Mouse (Mus musculus) subcutaneous adipose tissue, adult 2 months (tissue): ENCODE measurements around the gene Mthfd2. TPM values are rescaled to one million over a fixed set of nuclear protein-coding genes. Genes with fewer than 3 reads are reported as not detected.

Source experiments
- polyA plus RNA-seq: library from polyadenylated mRNA; depleted of rRNA; stranded (reverse); fragments of >200 nt; gene quantifications from 2 replicates; pipeline ENCODE4 v1.2.3, GENCODE M21; 2012; ENCODE audit warnings: low replicate concordance; rRNA removed

The Mthfd2 gene
- polyA plus RNA-seq = 3.6 and 9.0 TPM in 2 replicates

DNA sequence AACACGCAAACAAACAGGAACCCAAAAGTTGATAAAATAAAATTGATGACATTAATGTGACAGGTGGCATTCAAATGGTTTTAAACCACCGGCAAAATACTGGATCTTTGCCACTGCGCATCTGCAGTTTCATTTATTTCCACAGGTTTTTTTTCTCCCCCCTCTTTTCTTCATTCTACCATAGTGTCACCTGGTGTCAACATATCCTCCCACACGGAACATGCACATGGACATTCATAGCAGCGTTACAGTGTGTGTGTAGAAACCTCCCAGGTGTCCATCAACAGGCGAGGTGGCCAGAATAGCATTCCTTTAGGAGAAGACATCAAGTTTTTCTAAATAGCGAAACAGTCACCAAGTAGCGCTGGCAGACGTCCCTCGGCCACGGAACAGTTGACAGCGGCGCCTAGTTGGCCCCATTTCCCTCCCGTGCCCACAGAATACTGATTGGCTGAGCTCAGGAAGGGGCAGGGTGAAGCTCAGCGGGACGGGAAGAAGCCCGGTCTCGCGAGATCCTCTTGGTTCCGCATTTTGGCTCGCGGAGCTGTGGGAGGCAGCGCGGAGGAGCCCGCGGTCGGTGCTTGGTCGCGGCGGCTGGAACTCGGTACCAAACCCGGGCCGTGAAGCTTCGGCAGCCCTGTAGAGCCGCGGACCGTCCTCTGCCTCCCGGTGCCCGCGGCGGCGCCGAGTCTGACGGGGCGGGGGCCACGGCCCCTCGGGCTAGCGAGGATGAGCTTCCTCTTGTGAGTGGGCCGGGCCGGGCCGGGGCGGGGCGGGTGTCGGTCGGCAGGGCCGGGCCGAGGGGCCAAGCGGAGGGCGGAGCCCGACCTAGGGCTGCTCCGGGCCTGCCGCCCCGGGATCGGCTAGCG lies at the start of gene Mthfd2, which contains the start of gene Mob1a:
TSS of gene Mthfd2 (minus strand) at position 384 of the 869 bp plus-strand sequence.
TSS of gene Mob1a (plus strand) at position 492 of the 869 bp plus-strand sequence.

GRCm38 (mm10) chr6:83348873-83349272 lies 23.2 kb upstream of the Mthfd2 start, which contains the start of gene Bola3:
Bola3 (plus strand) TSS chr6:83349147.

Other genes with a start within 250 kb of the Mthfd2 start
- 21.1 and 28.1 TPM in 2 replicates for gene Pcgf1, start 248.0 kb downstream of the Mthfd2 start, polyA plus RNA-seq
- gene Lbx2, start 239.5 kb downstream of the Mthfd2 start, polyA plus RNA-seq = 2.4 and 3.2 TPM in 2 replicates
- gene Ccdc142, start 224.3 kb downstream of the Mthfd2 start, polyA plus RNA-seq = 4.7 and 10.3 TPM in 2 replicates
- gene Gm42688, start 224.3 kb downstream of the Mthfd2 start, polyA plus RNA-seq = 4.1 and 7.8 TPM in 2 replicates
- 76.4 and 94.6 TPM in 2 replicates for gene Mrpl53, start 216.9 kb downstream of the Mthfd2 start, polyA plus RNA-seq
- 27.7 and 77.1 TPM in 2 replicates for gene Mogs, start 210.4 kb downstream of the Mthfd2 start, polyA plus RNA-seq
- 165 and 170 TPM in 2 replicates for gene Wbp1, start 204.3 kb downstream of the Mthfd2 start, polyA plus RNA-seq
- 13.5 and 28.2 TPM in 2 replicates for gene Ino80b, start 200.5 kb downstream of the Mthfd2 start, polyA plus RNA-seq
- gene Rtkn, start 190.4 kb downstream of the Mthfd2 start, polyA plus RNA-seq = 19.8 and 52.2 TPM in 2 replicates
- gene Wdr54, start 169.5 kb downstream of the Mthfd2 start, polyA plus RNA-seq = 1.1 and 6.5 TPM in 2 replicates
- gene 1700003E16Rik, start 169.5 kb downstream of the Mthfd2 start, polyA plus RNA-seq = 0.11 and 0.48 TPM in 2 replicates
- 126 and 138 TPM in 2 replicates for gene Dctn1, start 160.0 kb downstream of the Mthfd2 start, polyA plus RNA-seq
- gene Slc4a5, start 106.1 kb downstream of the Mthfd2 start, polyA plus RNA-seq = 0.05 and 0.11 TPM in 2 replicates
- 34.8 and 47.1 TPM in 2 replicates for gene Mob1a, start 108 bp upstream of the Mthfd2 start, polyA plus RNA-seq
- 19.9 and 37.7 TPM in 2 replicates for gene Bola3, start 23.2 kb upstream of the Mthfd2 start, polyA plus RNA-seq
- gene Tet3, start 133.2 kb upstream of the Mthfd2 start, polyA plus RNA-seq = 9.5 and 16.1 TPM in 2 replicates
- 81.5 and 83.6 TPM in 2 replicates for gene Dguok, start 181.1 kb upstream of the Mthfd2 start, polyA plus RNA-seq
- 37.2 and 899 TPM in 2 replicates for gene Actg2, start 210.4 kb upstream of the Mthfd2 start, polyA plus RNA-seq
- 21.4 TPM in 2 replicates for gene Stambp, start 246.8 kb upstream of the Mthfd2 start, polyA plus RNA-seq